Mouse (Mus musculus) liver, embryonic 14.5 days (tissue): ENCODE data around the gene St8sia1.

Source experiments
- CTCF ChIP-seq: IDR thresholded peaks from 2 replicates; pipeline ENCODE4 v1.5.1; 2016; ENCODE audit warnings: antibody characterized with exemption, low read depth, control low read depth
- EP300 ChIP-seq: IDR thresholded peaks from 2 replicates; pipeline ENCODE4 v1.6.1; 2016; ENCODE audit warnings: antibody characterized with exemption, low read depth

DNA sequence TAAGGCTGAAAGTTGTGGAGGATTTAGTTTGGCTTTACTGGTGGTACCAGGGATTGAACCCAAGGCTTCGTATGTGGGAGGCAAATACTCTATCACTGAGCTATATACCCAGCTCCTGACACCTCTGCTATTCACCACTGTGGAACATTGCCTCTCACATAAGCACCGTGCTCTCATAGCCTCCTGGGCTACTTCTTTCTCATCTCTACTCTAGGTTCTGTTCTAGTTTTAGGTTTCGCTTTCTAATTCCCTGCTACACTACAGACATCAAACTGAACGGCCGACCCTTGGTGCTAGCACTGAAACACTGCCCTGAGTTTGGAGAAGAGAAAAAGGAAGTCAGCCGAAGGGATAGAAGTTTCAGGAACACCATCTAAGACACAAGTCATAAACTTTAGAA lies 99.1 kb downstream of the St8sia1 start:
- no peak for TF ChIP-seq CTCF
- TF ChIP-seq EP300: no peak
